Mouse (Mus musculus): ENCODE results near the gene Eml3.

Gene Eml3

DNA sequence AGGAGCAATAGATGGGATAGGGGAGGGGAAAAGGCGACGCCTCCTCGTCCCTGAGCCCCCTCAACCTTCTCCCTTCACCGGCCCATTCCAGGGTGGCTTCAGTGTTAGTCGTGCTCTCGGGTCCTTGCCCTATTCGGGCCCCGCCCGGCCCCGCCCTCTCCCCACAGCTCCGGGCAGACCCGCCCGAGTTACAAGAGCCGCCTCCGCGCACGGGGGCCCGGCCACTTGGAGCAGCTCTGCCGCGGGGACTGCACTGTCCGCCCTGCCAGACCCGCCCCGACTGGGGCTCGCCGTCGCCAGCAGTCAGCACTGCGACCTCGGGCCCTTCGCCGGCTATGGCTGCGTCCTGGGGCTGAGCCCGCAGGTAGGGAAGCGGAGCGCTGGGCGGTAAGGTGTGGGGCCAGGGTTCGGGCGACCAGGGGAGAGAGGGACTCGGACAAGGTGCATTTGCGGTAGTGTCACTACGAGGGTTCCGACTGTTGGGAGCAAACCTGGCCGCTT is 59.8 kb downstream of the Eml3 start, which contains the start of gene Ahnak:
Gene Ahnak (plus strand): TSS at position 219 of the 501 bp plus-strand sequence.
- DNase-seq, result no peak

- no peak for DNase-seq
Measured at GRCm38 (mm10) chr19:8989567-8990431, 60.4 kb downstream of the Eml3 start.

DNA sequence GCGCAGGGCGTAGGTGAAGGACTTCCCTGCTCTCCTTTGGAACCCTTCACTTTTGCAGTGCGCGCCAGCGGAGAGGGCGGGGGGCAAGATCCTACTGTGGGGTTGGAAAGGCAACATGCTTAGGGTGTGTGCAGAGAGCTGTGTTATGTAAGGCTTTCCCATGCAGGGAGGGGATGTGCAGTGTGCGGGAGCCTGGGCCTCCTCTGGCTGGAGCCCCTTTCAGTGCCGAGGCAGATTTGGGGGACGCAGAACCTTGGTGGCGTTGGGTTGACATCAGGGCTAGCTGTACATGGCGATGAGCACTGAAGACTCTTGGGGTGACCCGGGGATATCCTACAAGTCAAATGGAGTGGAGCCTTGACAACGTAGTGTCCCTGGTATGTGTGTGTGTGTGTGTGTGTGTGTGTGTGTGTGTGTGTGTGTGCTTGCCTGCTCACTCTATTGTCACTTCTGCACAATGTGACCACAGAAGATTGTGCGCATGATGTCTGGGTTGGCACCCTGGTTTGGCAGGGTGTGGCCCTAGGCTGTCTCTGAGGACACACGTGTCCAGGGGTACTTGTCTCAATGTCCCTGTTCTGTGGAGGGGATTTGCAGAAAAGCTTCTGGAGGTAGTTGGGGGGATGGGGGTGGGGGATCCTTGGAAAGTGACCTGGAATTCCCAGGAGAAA is 61.2 kb downstream of the Eml3 start:
- DNase-seq, result no peak

All from cerebellum, adult 11-12 months (tissue).